Mouse (Mus musculus): ENCODE measurements around the gene Gm973. TPM values are rescaled to one million over a fixed set of nuclear protein-coding genes. Genes with fewer than 3 reads are reported as not detected.

Gm973 gene
- total and polyA plus RNA-seq, 3 experiments, result 2.3 to 14.9 (median 7.6) TPM

DNA sequence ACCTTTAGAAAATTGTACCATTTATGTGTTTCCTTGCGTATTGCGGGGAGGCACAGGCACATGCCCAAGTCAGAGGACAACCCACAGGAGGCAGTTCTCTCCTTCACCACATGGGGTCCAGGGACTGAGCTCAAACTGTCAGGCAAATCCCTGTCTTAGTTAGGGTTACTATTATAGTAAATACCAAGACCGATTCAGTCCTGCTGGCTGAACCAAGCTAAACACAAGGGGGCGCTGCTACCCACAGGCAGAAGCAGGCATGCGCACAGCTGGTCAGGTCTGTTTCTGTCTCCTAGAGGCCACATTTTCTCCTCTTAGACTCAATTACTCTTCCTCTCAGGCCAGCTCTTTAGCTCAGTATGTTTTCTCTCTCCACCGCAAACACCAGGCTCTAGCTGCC is 97.7 kb downstream of the Gm973 start (continued):
- TF ChIP-seq MEF2A (IDR thresholded peaks at IDR 0.05; ENCODE audit: borderline replicate concordance, low read depth, low read length) (no peak), NRF1 (IDR thresholded peaks at IDR 0.05; ENCODE audit: low read depth, low read length) (peak; percentile 82), JUND (conservative IDR thresholded peaks at IDR 0.05; ENCODE audit: low read depth, low read length) (no peak), SMC3 (IDR thresholded peaks at IDR 0.05; ENCODE audit: low read depth, low read length) (peak; percentile 61), TBP (conservative IDR thresholded peaks at IDR 0.05; ENCODE audit: low read depth, low read length) (no peak), HCFC1 (IDR thresholded peaks at IDR 0.05; ENCODE audit: low read depth, low read length) (no peak; the same call in 1 of the 2 replicates), ZKSCAN1 (IDR thresholded peaks at IDR 0.05; ENCODE audit: borderline replicate concordance, low read depth, low read length) (no peak), GABPA (IDR thresholded peaks at IDR 0.05; ENCODE audit: insufficient replicate concordance, low read depth, low read length) (no peak), POLR2AphosphoS2 (IDR thresholded peaks at IDR 0.05; ENCODE audit: low read depth, low read length) (no peak), ETS1 (conservative IDR thresholded peaks at IDR 0.05; ENCODE audit: low read depth, low read length) (no peak), SIN3A (IDR thresholded peaks at IDR 0.05; ENCODE audit: low read length) (no peak), USF1 (IDR thresholded peaks at IDR 0.05; ENCODE audit: low read depth, low read length) (no peak), CTCF (conservative IDR thresholded peaks at IDR 0.05 in 1 of 2, IDR thresholded peaks at IDR 0.05 in 1 of 2; ENCODE audit: low read depth in 2 of 2, low read length in 2 of 2) (peak; percentile 78 to 93), POLR2A (IDR thresholded peaks at IDR 0.05; ENCODE audit: low read depth, low read length) (no peak), CHD2 (IDR thresholded peaks at IDR 0.05; ENCODE audit: low read length) (no peak), JUN (IDR thresholded peaks at IDR 0.05; ENCODE audit: insufficient read depth, low read depth, low read length) (no peak)

DNA sequence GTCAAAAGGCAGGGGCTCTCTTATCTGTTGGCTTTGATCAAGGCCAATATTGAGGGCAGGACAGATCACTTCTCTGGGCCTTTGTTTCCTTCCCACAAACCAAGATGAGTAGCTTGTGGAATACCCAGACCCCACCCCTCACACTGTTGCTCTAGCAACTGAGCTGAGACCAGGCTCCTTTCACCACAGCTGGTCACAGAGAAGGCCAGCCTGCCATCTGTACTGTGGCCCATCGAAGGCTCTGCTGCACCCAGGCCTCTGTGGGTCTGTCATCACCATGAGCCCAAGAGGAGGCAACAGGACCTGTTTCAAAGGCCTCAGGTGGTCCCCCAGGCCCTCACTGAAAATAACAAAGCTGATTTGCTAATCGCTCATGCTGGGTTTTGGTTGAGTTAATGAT is 99.0 kb downstream of the Gm973 start:
- in situ Hi-C loops (cut with MboI; ENCODE audit: low pct_ligation_motif_present, low pct_unique_long_range_greater_than_20kb, low sequenced_read_pairs) (loop anchor here (25.0 kb wide), 1 partner anchor 303 kb away; no protein-coding TSS in a partner anchor), dilution Hi-C loops (cut with MboI; ENCODE audit: extremely low pct_ligation_motif_present, extremely low pct_unique_long_range_greater_than_20kb, low sequenced_read_pairs) (no loop called here)
- no peaks in the 10 kb centered on the region for H3K9me3 ChIP-seq (replicated peaks; ENCODE audit: low read length)
- peaks cover 5 to 22% of the 10 kb centered on the region in 2 experiments; a peak in 3 of 4 replicates for H3K4me1 ChIP-seq (ENCODE audit: control insufficient read depth in 1 of 2, insufficient read depth in 2 of 2)
- no peak overlapping the region for H3K9ac ChIP-seq (ENCODE audit: insufficient read depth, low read depth)
- H3K27ac ChIP-seq (ENCODE audit: insufficient read depth, low read depth), result no peak overlapping the region
- no peaks in the 10 kb centered on the region for H3K27me3 ChIP-seq (replicated peaks)
- H3K36me3 ChIP-seq (replicated peaks in 1 of 2; ENCODE audit: control insufficient read depth in 1 of 2, insufficient read depth in 1 of 2, low read length in 1 of 2), result peaks cover 0 to 5% of the 10 kb centered on the region in 2 experiments
- TF ChIP-seq SIN3A (IDR thresholded peaks at IDR 0.05; ENCODE audit: low read length), result no peak
- no peak for TF ChIP-seq MEF2A (IDR thresholded peaks at IDR 0.05; ENCODE audit: borderline replicate concordance, low read depth, low read length)
- TF ChIP-seq MAFK (IDR thresholded peaks at IDR 0.05; ENCODE audit: insufficient replicate concordance, low read length), result no peak
- TF ChIP-seq TBP (conservative IDR thresholded peaks at IDR 0.05; ENCODE audit: low read depth, low read length), result no peak
- no peak for TF ChIP-seq PAX5 (IDR thresholded peaks at IDR 0.05; ENCODE audit: low read length)
- TF ChIP-seq ZC3H11A (IDR thresholded peaks at IDR 0.05; ENCODE audit: low read depth, low read length), result no peak
- TF ChIP-seq MXI1 (IDR thresholded peaks at IDR 0.05; ENCODE audit: low read depth, low read length), result no peak
- TF ChIP-seq JUND (conservative IDR thresholded peaks at IDR 0.05; ENCODE audit: low read depth, low read length), result no peak
- TF ChIP-seq SMC3 (IDR thresholded peaks at IDR 0.05; ENCODE audit: low read depth, low read length), result no peak
- TF ChIP-seq CTCF (conservative IDR thresholded peaks at IDR 0.05 in 1 of 2, IDR thresholded peaks at IDR 0.05 in 1 of 2; ENCODE audit: low read depth in 2 of 2, low read length in 2 of 2), result no peak
- no peak for TF ChIP-seq HCFC1 (IDR thresholded peaks at IDR 0.05; ENCODE audit: low read depth, low read length)
- no peak for TF ChIP-seq RCOR1 (conservative IDR thresholded peaks at IDR 0.05; ENCODE audit: low read depth, low read length)
- TF ChIP-seq E2F4 (IDR thresholded peaks at IDR 0.05; ENCODE audit: insufficient replicate concordance, low read depth, low read length), result no peak
- no peak for TF ChIP-seq EP300 (IDR thresholded peaks at IDR 0.05; ENCODE audit: low read length)
- TF ChIP-seq ZMIZ1 (IDR thresholded peaks at IDR 0.05; ENCODE audit: low read depth, low read length), result no peak
- TF ChIP-seq NRF1 (IDR thresholded peaks at IDR 0.05; ENCODE audit: low read depth, low read length), result no peak
- no peak for TF ChIP-seq POLR2A (IDR thresholded peaks at IDR 0.05; ENCODE audit: low read depth, low read length)
- no peak for TF ChIP-seq POLR2AphosphoS2 (IDR thresholded peaks at IDR 0.05; ENCODE audit: low read depth, low read length)
- no peak for DNase-seq (ENCODE audit: extremely low read depth)
- no peak overlapping the region for H3K4me3 ChIP-seq (replicated peaks in 1 of 3; ENCODE audit: low read depth in 2 of 3, low read length in 2 of 3, poor library complexity in 1 of 3)
- H3K79me2 ChIP-seq (replicated peaks; ENCODE audit: control insufficient read depth, extremely low read depth, insufficient read depth, poor library complexity, severe bottlenecking), result no peaks in the 10 kb centered on the region
- no peak overlapping the region for H3K4me2 ChIP-seq (ENCODE audit: insufficient read depth, low read depth, poor library complexity, severe bottlenecking)

Measured in CH12.LX (cell line).